Mouse (Mus musculus) forebrain, embryonic 10.5 days (tissue): ENCODE results near the gene Hist1h2ad. TPM values are rescaled to one million over a fixed set of nuclear protein-coding genes. Genes with fewer than 3 reads are reported as not detected.
"Not testable (repeated sequence)": the region's sequence is repeated elsewhere in the genome, so short reads cannot be mapped to it uniquely, and the experiment has no call there.

Source experiments
- DNase-seq: peaks from one replicate; pipeline ENCODE4 v3.0.0-alpha.2; 2017; ENCODE audit warnings: low spot score; ENCODE audit errors: extremely low spot score
- H3K27ac ChIP-seq: fragments of 300-500 bp; sonication (generic); 2 replicates; pipeline ENCODE4 v1.5.1; 2016; ENCODE audit warnings: mild to moderate bottlenecking
- H3K27me3 ChIP-seq: fragments of 300-500 bp; sonication (generic); 2 replicates; pipeline ENCODE4 v1.6.1; 2016; ENCODE audit warnings: mild to moderate bottlenecking; ENCODE audit not compliant: poor library complexity, severe bottlenecking
- H3K36me3 ChIP-seq: fragments of 300-500 bp; sonication (generic); replicated peaks from 2 replicates; pipeline ENCODE4 v1.6.1; 2016; ENCODE audit warnings: mild to moderate bottlenecking, moderate library complexity
- H3K4me1 ChIP-seq: fragments of 300-500 bp; sonication (generic); 2 replicates; pipeline ENCODE4 v1.6.1; 2016
- H3K4me3 ChIP-seq: fragments of 300-500 bp; sonication (generic); 2 replicates; pipeline ENCODE4 v1.5.1; 2016; ENCODE audit warnings: mild to moderate bottlenecking, moderate library complexity
- H3K9me3 ChIP-seq: fragments of 300-500 bp; sonication (generic); 2 replicates; pipeline ENCODE4 v1.6.1; 2016; ENCODE audit warnings: mild to moderate bottlenecking, moderate library complexity
- WGBS: fragments of 180-500 bp; shearing (Covaris S2); methylation state at CpG from one replicate; pipeline ENCODE4 v1.1.7; 2016; 5-methylcytosine and 5-hydroxymethylcytosine counted together
- microRNA-seq: library from miRNA; unstranded; fragments of <30 nt; microRNA quantifications from one replicate; pipeline ENCODE4, GENCODE M21; 2017
- polyA plus RNA-seq: library from polyadenylated mRNA; unstranded; fragments of >200 nt; fragmentation: Nextera tagmentation; extraction: Ambion mirVana; gene quantifications from 2 replicates; pipeline ENCODE4 v1.2.1, GENCODE M21; 2016

Hist1h2ad gene
- polyA plus RNA-seq, 1 experiment from 2014 or later, result 1.5 TPM

GRCm38 (mm10) chr13:23610393-23610792, 36.2 kb downstream of the Hist1h2ad start:
- no peaks in the 10 kb centered on the region for H3K27me3 ChIP-seq
- H3K4me1 ChIP-seq, result no peaks in the 10 kb centered on the region
- H3K9me3 ChIP-seq, result no peaks in the 10 kb centered on the region
- no peak overlapping the region for H3K4me3 ChIP-seq
- H3K27ac ChIP-seq, result no peak overlapping the region
- no peak for DNase-seq
- 0 out of 2 replicates have a peak, but pooled peaks cover 3% of the 10 kb centered on the region for H3K36me3 ChIP-seq
- 67% methylated on average over 2 of the region's 2 CpGs for WGBS

GRCm38 (mm10) chr13:23611638-23612037, 37.5 kb downstream of the Hist1h2ad start:
- no peak for DNase-seq
- Histone ChIP-seq H3K27ac (no peak overlapping the region), H3K9me3 (no peaks in the 10 kb centered on the region), H3K27me3 (no peaks in the 10 kb centered on the region), H3K4me1 (no peaks in the 10 kb centered on the region), H3K4me3 (no peak overlapping the region), H3K36me3 (0 out of 2 replicates have a peak, but pooled peaks cover 3% of the 10 kb centered on the region)
- WGBS, result 93% methylated on average over 3 of the region's 3 CpGs

- no peak for DNase-seq
- peaks cover 28% of the 10 kb centered on the region for H3K4me1 ChIP-seq
- peak overlapping the region; percentile 97 for H3K27ac ChIP-seq
- H3K36me3 ChIP-seq, result no peaks in the 10 kb centered on the region
- peak overlapping the region; percentile 73 for H3K4me3 ChIP-seq
- H3K27me3 ChIP-seq, result peaks cover 6% of the 10 kb centered on the region
- WGBS, result 59% methylated on average over 12 of the region's 12 CpGs
- H3K9me3 ChIP-seq, result no peaks in the 10 kb centered on the region
These were observed 46.0 kb downstream of the Hist1h2ad start for GRCm38 (mm10) chr13:23620056-23620732.

GRCm38 (mm10) chr13:23620733-23621531, 46.8 kb downstream of the Hist1h2ad start, which contains the start of gene Hist1h2be:
Hist1h2be (minus strand) TSS chr13:23621124.
- WGBS, result 1% methylated on average over 27 of the region's 27 CpGs
- Histone ChIP-seq H3K27me3 (peaks cover 14% of the 10 kb centered on the region), H3K4me3 (peak within 1 kb of the TSS; percentile 73), H3K27ac (peak within 1 kb of the TSS; percentile 97), H3K4me1 (peaks cover 28% of the 10 kb centered on the region), H3K36me3 (no peaks in the 10 kb centered on the region), H3K9me3 (no peaks in the 10 kb centered on the region)
- peak; percentile 76 for DNase-seq

- Histone ChIP-seq H3K9me3 (no peaks in the 10 kb centered on the region), H3K27me3 (peaks cover 21% of the 10 kb centered on the region), H3K27ac (peak overlapping the region; percentile 97), H3K36me3 (no peaks in the 10 kb centered on the region), H3K4me1 (peaks cover 28% of the 10 kb centered on the region), H3K4me3 (peak overlapping the region; percentile 73)
- under 1% methylated on average over 18 of the region's 18 CpGs for WGBS
- DNase-seq, result peak; percentile 48
These were observed 47.5 kb downstream of the Hist1h2ad start for GRCm38 (mm10) chr13:23621532-23622174.

- H3K9me3 ChIP-seq, H3K36me3 ChIP-seq: not testable (repeated sequence)
- Histone ChIP-seq H3K27me3 (peaks cover 23% of the 10 kb centered on the region), H3K4me3 (peak within 1 kb of the TSS; percentile 73), H3K27ac (peak within 1 kb of the TSS; percentile 97), H3K4me1 (peaks cover 28% of the 10 kb centered on the region)
- peak; percentile 90 for DNase-seq
- WGBS, result under 1% methylated on average over 53 of the region's 53 CpGs
These were observed 48.0 kb downstream of the Hist1h2ad start, which contains the start of gene Hist1h1e for GRCm38 (mm10) chr13:23622175-23622671. Hist1h1e (minus strand) TSS chr13:23622558.

- H3K9me3 ChIP-seq, result no peaks in the 10 kb centered on the region
- H3K36me3 ChIP-seq, result no peaks in the 10 kb centered on the region
- no peak for DNase-seq
- H3K27me3 ChIP-seq, result peaks cover 26% of the 10 kb centered on the region
- H3K27ac ChIP-seq, result peak overlapping the region; percentile 97
- WGBS, result 30% methylated on average over 7 of the region's 7 CpGs
- peaks cover 28% of the 10 kb centered on the region for H3K4me1 ChIP-seq
- H3K4me3 ChIP-seq, result peak overlapping the region; percentile 73
These were observed 48.8 kb downstream of the Hist1h2ad start for GRCm38 (mm10) chr13:23622861-23623450.

Small RNA genes within 50 kb of the gene (microRNA-seq; reads per million reads assigned to microRNA genes)
- gene Gm44297 (0.90 reads per million), gene Gm44359 (not detected), gene Gm44394 (not detected)

Other genes starting within 250 kb of the Hist1h2ad start
- gene Zfp322a, start 205.2 kb upstream of the Hist1h2ad start, polyA plus RNA-seq, result 57.1 and 58.7 TPM in 2 replicates
- 15.3 and 15.5 TPM in 2 replicates for gene Abt1, start 150.5 kb upstream of the Hist1h2ad start, polyA plus RNA-seq
- gene Btn1a1, start 108.5 kb upstream of the Hist1h2ad start, polyA plus RNA-seq, result 0.09 TPM in 1 of 2 replicates, not detected in the other
- 0.52 and 0.54 TPM in 2 replicates for gene Btn2a2, start 85.5 kb upstream of the Hist1h2ad start, polyA plus RNA-seq
- gene Hist1h4h, start 43.3 kb upstream of the Hist1h2ad start, polyA plus RNA-seq, result 3.8 and 4.0 TPM in 2 replicates
- gene Hist1h2af, start 40.5 kb upstream of the Hist1h2ad start, polyA plus RNA-seq, result 6.7 and 9.5 TPM in 2 replicates
- 6.3 and 8.1 TPM in 2 replicates for gene Hist1h3g, start 39.0 kb upstream of the Hist1h2ad start, polyA plus RNA-seq
- gene Hist1h2bh, start 31.0 kb upstream of the Hist1h2ad start, polyA plus RNA-seq, result 0.74 and 0.79 TPM in 2 replicates
- 1.00 and 1.7 TPM in 2 replicates for gene Hist1h3f, start 30.3 kb upstream of the Hist1h2ad start, polyA plus RNA-seq
- gene Hist1h4f, start 22.7 kb upstream of the Hist1h2ad start, polyA plus RNA-seq, result 0.53 and 0.60 TPM in 2 replicates
- 0.58 and 0.60 TPM in 2 replicates for gene Hist1h1d, start 21.1 kb upstream of the Hist1h2ad start, polyA plus RNA-seq
- 6.1 and 6.7 TPM in 2 replicates for gene Hist1h3e, start 12.0 kb upstream of the Hist1h2ad start, polyA plus RNA-seq
- gene Hist1h2ae, start 3.2 kb upstream of the Hist1h2ad start, polyA plus RNA-seq, result 102 and 105 TPM in 2 replicates
- 6.4 and 6.7 TPM in 2 replicates for gene Hist1h2bg, start 3.0 kb upstream of the Hist1h2ad start, polyA plus RNA-seq
- gene Hist1h2bf, start 185 bp upstream of the Hist1h2ad start, polyA plus RNA-seq, result 5.8 and 6.9 TPM in 2 replicates
- gene Hist1h3d, start 1.4 kb downstream of the Hist1h2ad start, polyA plus RNA-seq, result 7.1 and 7.2 TPM in 2 replicates
- 112 and 119 TPM in 2 replicates for gene Hist1h4d, start 7.2 kb downstream of the Hist1h2ad start, polyA plus RNA-seq
- 3.2 and 3.6 TPM in 2 replicates for gene Hist1h2be, start 46.7 kb downstream of the Hist1h2ad start, polyA plus RNA-seq
- gene Hist1h1e, start 48.2 kb downstream of the Hist1h2ad start, polyA plus RNA-seq, result 19.8 and 21.4 TPM in 2 replicates
- 1.00 and 1.1 TPM in 2 replicates for gene Hist1h2ac, start 109.6 kb downstream of the Hist1h2ad start, polyA plus RNA-seq
- 17.2 and 19.3 TPM in 2 replicates for gene Hist1h2bc, start 109.8 kb downstream of the Hist1h2ad start, polyA plus RNA-seq
- not detected in 2 replicates for gene Hist1h1t, start 121.4 kb downstream of the Hist1h2ad start, polyA plus RNA-seq
- 4.5 and 5.9 TPM in 2 replicates for gene Hist1h4c, start 124.1 kb downstream of the Hist1h2ad start, polyA plus RNA-seq
- gene Hfe, start 136.5 kb downstream of the Hist1h2ad start, polyA plus RNA-seq, result 1.3 and 1.5 TPM in 2 replicates
- gene Hist1h1c, start 164.4 kb downstream of the Hist1h2ad start, polyA plus RNA-seq, result 9.4 and 10.7 TPM in 2 replicates
- gene Hist1h3c, start 171.2 kb downstream of the Hist1h2ad start, polyA plus RNA-seq, result 7.7 and 9.0 TPM in 2 replicates
- 2.3 and 2.7 TPM in 2 replicates for gene Hist1h2bb, start 172.4 kb downstream of the Hist1h2ad start, polyA plus RNA-seq
- 49.5 and 50.4 TPM in 2 replicates for gene Hist1h2ab, start 176.7 kb downstream of the Hist1h2ad start, polyA plus RNA-seq
- gene Hist1h3b, start 177.9 kb downstream of the Hist1h2ad start, polyA plus RNA-seq, result 9.1 and 9.5 TPM in 2 replicates
- gene Hist1h4b, start 182.6 kb downstream of the Hist1h2ad start, polyA plus RNA-seq, result 2.5 and 4.5 TPM in 2 replicates
- gene Hist1h4a, start 186.8 kb downstream of the Hist1h2ad start, polyA plus RNA-seq, result 0.69 TPM in 1 of 2 replicates, not detected in the other
- gene Hist1h3a, start 188.0 kb downstream of the Hist1h2ad start, polyA plus RNA-seq, result 2.2 and 3.6 TPM in 2 replicates
- gene Hist1h1a, start 189.3 kb downstream of the Hist1h2ad start, polyA plus RNA-seq, result 2.6 and 3.3 TPM in 2 replicates
- 0.10 and 0.12 TPM in 2 replicates for gene Trim38, start 195.5 kb downstream of the Hist1h2ad start, polyA plus RNA-seq
- gene Slc17a2, start 232.6 kb downstream of the Hist1h2ad start, polyA plus RNA-seq, result not detected in 2 replicates